Mouse (Mus musculus) embryonic fibroblast, embryonic 13.5 days (primary cell): Measurements from ENCODE around the gene Dclre1a. TPM values are rescaled to one million over a fixed set of nuclear protein-coding genes. Genes with fewer than 3 reads are reported as not detected.

Experiments used
- H3K27ac ChIP-seq: 2 replicates; pipeline ENCODE4 v1.5.1; 2012; ENCODE audit warnings: low read length, control low read depth, inconsistent platforms; ENCODE audit not compliant: insufficient read depth
- H3K4me1 ChIP-seq: 2 replicates; pipeline ENCODE4 v1.6.1; 2011; ENCODE audit warnings: low read length; ENCODE audit not compliant: control insufficient read depth, insufficient read depth
- H3K4me3 ChIP-seq: 2 replicates; pipeline ENCODE4 v1.5.1; 2011; ENCODE audit warnings: mild to moderate bottlenecking, control low read depth, low read length; ENCODE audit not compliant: insufficient read depth
- CTCF ChIP-seq: IDR thresholded peaks from 2 replicates; pipeline ENCODE4 v1.5.1; 2011; ENCODE audit warnings: mild to moderate bottlenecking, control low read depth, low read length, moderate library complexity, borderline replicate concordance; ENCODE audit not compliant: insufficient read depth
- POLR2A ChIP-seq: IDR thresholded peaks from 2 replicates; pipeline ENCODE4 v1.6.1; 2011; ENCODE audit warnings: low read depth, mild to moderate bottlenecking, control low read depth, low read length, moderate library complexity
- polyA plus RNA-seq: library from polyadenylated mRNA; stranded (reverse); fragments of >200 nt; gene quantifications from 2 replicates; pipeline ENCODE4 v1.2.4, GENCODE M21; 2011; ENCODE audit warnings: low read depth; ENCODE audit not compliant: missing spikeins, insufficient read length

Dclre1a gene
- polyA plus RNA-seq, 1 experiment = 22.3 TPM

GRCm38 (mm10) chr19:56485376-56486271, 62.4 kb downstream of the Dclre1a start:
- no peak for TF ChIP-seq POLR2A
- TF ChIP-seq CTCF = no peak
- no peak overlapping the region for H3K4me3 ChIP-seq
- H3K4me1 ChIP-seq = 0 out of 2 replicates have a peak, but pooled peaks cover 2% of the 10 kb centered on the region
- peak overlapping the region; percentile 19; the same call in 1 of the 2 replicates for H3K27ac ChIP-seq

DNA sequence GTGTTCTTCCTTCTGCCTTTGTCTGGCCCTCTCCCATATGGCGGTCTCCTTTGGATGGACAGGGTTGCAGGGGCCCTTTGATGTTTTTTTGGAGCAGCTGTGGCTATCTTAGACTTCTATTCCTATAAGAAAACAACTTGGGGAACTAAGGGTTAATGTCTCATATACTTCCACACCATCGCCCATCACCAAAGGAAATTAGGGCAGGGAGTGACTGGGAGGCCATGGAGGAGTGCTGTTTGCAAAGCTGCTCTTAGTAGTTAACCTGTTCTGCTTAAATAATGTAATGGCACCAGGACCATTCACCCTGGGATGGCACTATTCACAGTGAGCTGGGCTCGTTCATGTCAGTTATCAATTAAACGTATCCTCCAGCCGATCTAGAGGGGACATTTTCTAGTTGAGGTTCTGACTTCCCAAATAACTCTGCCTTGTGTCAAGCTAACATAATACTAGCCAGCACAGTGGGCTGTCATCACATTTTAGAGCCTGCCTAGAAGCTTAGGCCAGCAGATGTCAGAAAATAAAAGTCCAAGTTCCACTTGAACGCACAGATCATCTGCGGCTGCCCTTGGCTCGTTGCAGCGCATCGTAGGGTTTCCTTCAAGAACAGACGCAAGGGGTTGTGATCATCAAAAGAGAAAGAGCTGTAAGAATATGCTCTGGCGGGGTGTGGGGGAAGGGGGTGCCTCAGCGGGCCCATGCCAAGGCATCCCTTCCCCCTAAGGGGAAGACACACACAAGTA, 63.2 kb downstream of the Dclre1a start:
- Histone ChIP-seq H3K4me1 (0 out of 2 replicates have a peak, but pooled peaks cover 2% of the 10 kb centered on the region), H3K4me3 (no peak overlapping the region), H3K27ac (no peak overlapping the region)
- TF ChIP-seq POLR2A (no peak), CTCF (no peak)

Other genes with a start within 250 kb of the Dclre1a start
- gene Nrap, start 158.2 kb downstream of the Dclre1a start, polyA plus RNA-seq = 0.15 and 0.21 TPM in 2 replicates
- gene Casp7, start 151.1 kb downstream of the Dclre1a start, polyA plus RNA-seq = 14.9 and 18.2 TPM in 2 replicates
- gene Plekhs1, start 86.6 kb downstream of the Dclre1a start, polyA plus RNA-seq = 0.16 and 0.20 TPM in 2 replicates
- 19.3 and 20.2 TPM in 2 replicates for gene Nhlrc2, start within 50 bp of the Dclre1a start, polyA plus RNA-seq
- gene Adrb1, start 174.0 kb upstream of the Dclre1a start, polyA plus RNA-seq = 1.3 and 1.6 TPM in 2 replicates